Mouse (Mus musculus): Measurements from ENCODE around the gene Ccl9. TPM values are rescaled to one million over a fixed set of nuclear protein-coding genes. Genes with fewer than 3 reads are reported as not detected.

Gene Ccl9
- total RNA-seq (2023) = 100 to 1,000 TPM; 117 to 194 TPM

DNA sequence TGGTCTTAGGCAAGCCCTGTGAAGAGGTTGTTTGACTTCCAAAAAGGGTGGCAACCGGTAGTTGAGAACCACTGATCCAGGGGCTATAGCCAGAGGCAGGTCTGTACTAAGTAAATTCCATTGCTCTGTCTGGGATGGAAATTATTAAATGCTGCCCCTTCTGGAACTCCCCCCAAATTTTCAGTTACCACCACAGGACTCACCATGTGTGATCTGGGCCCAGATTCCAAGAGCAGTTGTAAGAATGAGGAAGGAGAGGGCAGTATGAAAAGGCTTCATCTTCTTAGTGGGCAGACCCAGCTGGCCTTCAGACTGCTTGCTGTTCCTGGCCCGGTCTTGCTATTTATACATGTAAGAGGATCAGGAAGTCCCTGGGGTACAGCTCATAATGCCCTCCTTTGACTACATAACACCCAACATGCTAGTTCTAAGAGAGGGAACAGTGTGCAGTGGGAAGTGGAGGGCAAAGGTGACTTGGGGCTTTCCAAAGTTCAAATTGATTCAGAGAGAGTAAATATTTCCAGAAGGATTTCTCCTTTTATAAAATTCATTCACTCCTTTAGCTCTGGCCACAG is at the start of gene Ccl9:
Gene Ccl9, minus strand, starts transcription at position 451 of the 575 bp plus-strand sequence.

DNA sequence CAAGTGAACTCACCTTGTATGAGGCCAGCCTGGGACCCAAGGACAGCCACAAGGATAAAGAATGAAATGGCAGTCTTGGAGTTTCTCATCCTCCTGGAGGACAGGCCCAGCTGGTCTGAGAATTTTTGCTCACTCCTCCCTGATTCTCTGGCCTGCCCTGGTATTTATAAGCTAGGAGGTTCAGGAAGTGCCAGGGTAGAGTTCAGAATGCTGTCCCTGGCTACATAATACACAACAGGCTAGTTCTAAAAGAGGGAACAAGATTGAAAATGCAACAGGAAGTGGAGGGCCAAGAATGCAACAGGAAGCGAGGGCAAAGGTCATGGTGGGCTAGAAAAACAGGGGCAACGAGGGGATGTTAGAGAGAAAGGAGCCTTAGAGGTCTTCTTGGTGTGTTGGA is 14.4 kb upstream of the Ccl9 start, which contains the start of gene Ccl6:
Gene Ccl6, minus strand, starts transcription at position 235 of the 400 bp plus-strand sequence.

DNA sequence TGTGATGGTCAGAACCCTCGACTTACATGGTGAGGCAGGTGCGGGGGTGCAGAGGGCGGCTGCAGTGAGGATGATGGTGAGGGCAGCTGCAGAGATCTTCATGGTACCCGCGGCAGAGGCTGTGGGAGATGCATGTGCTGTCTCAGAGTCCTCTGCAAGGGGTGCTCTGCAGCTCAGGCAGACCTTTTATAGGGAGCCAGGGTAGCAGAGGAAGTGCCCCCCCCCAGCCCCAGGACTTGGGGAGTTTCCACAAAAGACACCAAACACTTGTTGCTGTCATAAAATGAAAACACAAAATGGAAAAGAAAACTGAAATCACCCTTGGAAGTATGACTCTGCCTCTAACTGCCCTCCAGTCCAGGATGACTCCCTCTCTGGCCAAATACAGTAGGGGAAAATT is 48.1 kb downstream of the Ccl9 start, which contains the start of gene Ccl5:
Gene Ccl5, minus strand, starts transcription at position 159 of the 400 bp plus-strand sequence.

Other genes starting within 250 kb of the Ccl9 start
- under 1 TPM in 1 of 2 experiments, not detected in 1; 0.49 TPM for gene Rasl10b, start 169.5 kb downstream of the Ccl9 start, total RNA-seq (2023)
- gene Gas2l2, start 149.2 kb downstream of the Ccl9 start, total RNA-seq (2023) = under 1 TPM in 1 of 2 experiments, not detected in 1; 0.13 TPM
- gene 1700020L24Rik, start 141.0 kb downstream of the Ccl9 start, total RNA-seq (2023) = 10 to 100 TPM; 46.4 to 53.4 TPM
- gene Mmp28, start 115.6 kb downstream of the Ccl9 start, total RNA-seq (2023) = 1 to 10 TPM; 1.4 to 2.2 TPM
- gene Taf15, start 105.5 kb downstream of the Ccl9 start, total RNA-seq (2023) = 10 to 100 TPM; 73.5 to 74.1 TPM
- not detected for gene Heatr9, start 56.5 kb downstream of the Ccl9 start, total RNA-seq (2023)
- gene Ccl5, start 48.1 kb downstream of the Ccl9 start, total RNA-seq (2023) = 1 to 10 TPM in 1 of 2 experiments, under 1 TPM in 1; 0.82 to 1.2 TPM
- 100 to 1,000 TPM; 837 to 852 TPM for gene Ccl6, start 14.5 kb upstream of the Ccl9 start, total RNA-seq (2023)
- gene Rpl9-ps1, start 67.0 kb upstream of the Ccl9 start, total RNA-seq (2023) = not detected
- 100 to 1,000 TPM in 1 of 2 experiments, 10 to 100 TPM in 1; 89.7 to 110 TPM for gene Ccl3, start 70.7 kb upstream of the Ccl9 start, total RNA-seq (2023)
- gene Ccl4, start 83.9 kb upstream of the Ccl9 start, total RNA-seq (2023) = 10 to 100 TPM; 18.2 to 21.4 TPM
- gene Wfdc17, start 125.4 kb upstream of the Ccl9 start, total RNA-seq (2023) = 10 to 100 TPM; 19.8 to 35.5 TPM
- gene Wfdc18, start 130.4 kb upstream of the Ccl9 start, total RNA-seq (2023) = not detected
- gene Wfdc21, start 168.3 kb upstream of the Ccl9 start, total RNA-seq (2023) = 100 to 1,000 TPM; 619 to 711 TPM
- 10 to 100 TPM; 29.1 to 32.3 TPM for gene Heatr6, start 175.1 kb upstream of the Ccl9 start, total RNA-seq (2023)

Measured in neutrophil, adult 59 days (primary cell).